Mouse (Mus musculus) kidney, adult 2 months (tissue): ENCODE data around the gene Gm3448. TPM values are rescaled to one million over a fixed set of nuclear protein-coding genes. Genes with fewer than 3 reads are reported as not detected.

Experiments
- DNase-seq: peaks from one replicate; pipeline ENCODE4 v3.0.0; 2021
- H3K27ac ChIP-seq: fragments of 200-500 bp; 2 replicates; pipeline ENCODE4 v1.5.1; 2012; ENCODE audit warnings: low read depth, low read length, control low read depth, inconsistent platforms; ENCODE audit not compliant: insufficient read depth
- H3K27me3 ChIP-seq: fragments of 200-500 bp; replicated peaks from 2 replicates; pipeline ENCODE4 v1.6.1; 2012; ENCODE audit warnings: mild to moderate bottlenecking, moderate library complexity, low read length, inconsistent platforms; ENCODE audit not compliant: control insufficient read depth, insufficient read depth
- H3K36me3 ChIP-seq: fragments of 200-500 bp; 2 replicates; pipeline ENCODE4 v1.6.1; 2012; ENCODE audit warnings: mild to moderate bottlenecking, moderate library complexity, low read length, inconsistent platforms; ENCODE audit not compliant: control insufficient read depth, insufficient read depth
- H3K4me1 ChIP-seq: fragments of 200-500 bp; 2 replicates; pipeline ENCODE4 v1.6.1; 2011; ENCODE audit warnings: low read length; ENCODE audit not compliant: control insufficient read depth, insufficient read depth
- H3K4me3 ChIP-seq: fragments of 200-500 bp; 2 replicates; pipeline ENCODE4 v1.5.1; 2011; ENCODE audit warnings: mild to moderate bottlenecking, low read depth, low read length, control low read depth; ENCODE audit not compliant: insufficient read depth
- CTCF ChIP-seq: fragments of 200-500 bp; conservative IDR thresholded peaks from 2 replicates; pipeline ENCODE4 v1.5.1; 2011; ENCODE audit warnings: low read depth, mild to moderate bottlenecking, control low read depth, low read length, moderate library complexity, mixed read lengths; ENCODE audit not compliant: insufficient read depth, insufficient read length
- POLR2A ChIP-seq: fragments of 200-500 bp; IDR thresholded peaks from one replicate; pipeline ENCODE4 v1.6.1; 2011; ENCODE audit warnings: low read depth, low read length, control low read depth
- WGBS: fragments of 180-500 bp; shearing (Covaris S2); methylation state at CpG from one replicate; pipeline ENCODE4 v1.1.7; 2018; 5-methylcytosine and 5-hydroxymethylcytosine counted together
- polyA plus RNA-seq: library from polyadenylated mRNA; depleted of rRNA; stranded (reverse); fragments of >200 nt; gene quantifications from 2 replicates; pipeline ENCODE4 v1.2.3, GENCODE M21; 2012

The Gm3448 gene
- polyA plus RNA-seq, 1 experiment: 0.88 TPM

DNA sequence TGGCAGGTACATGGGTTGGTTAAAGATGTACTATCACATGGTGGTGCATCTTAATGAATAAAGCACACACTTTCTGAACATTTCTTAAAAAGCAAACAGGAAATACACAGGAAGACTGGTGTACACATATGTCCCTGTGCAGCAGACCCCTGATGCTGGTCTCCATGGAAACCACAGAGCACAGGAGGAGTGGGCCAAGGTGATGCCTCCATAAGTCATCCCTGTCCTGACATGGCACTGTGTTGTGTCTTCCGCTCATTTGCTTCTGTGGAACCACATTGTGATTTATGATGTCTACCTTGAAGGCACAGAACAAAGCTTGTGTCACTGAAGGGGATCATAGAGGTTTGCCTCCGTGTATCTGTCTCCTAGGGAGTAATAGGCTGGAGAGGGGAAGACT, 30.9 kb upstream of the Gm3448 start:
- no peak for TF ChIP-seq POLR2A
- TF ChIP-seq CTCF: no peak
- 90% methylated on average over 2 of the region's 2 CpGs for WGBS
- peaks cover 14% of the 10 kb centered on the region for H3K4me1 ChIP-seq
- H3K36me3 ChIP-seq: no peaks in the 10 kb centered on the region
- no peak overlapping the region for H3K4me3 ChIP-seq
- H3K27me3 ChIP-seq: no peaks in the 10 kb centered on the region
- no peak overlapping the region for H3K27ac ChIP-seq
- no peak for DNase-seq

GRCm38 (mm10) chr17:15069124-15069523, 27.8 kb upstream of the Gm3448 start:
- Histone ChIP-seq H3K36me3 (no peaks in the 10 kb centered on the region), H3K4me3 (no peak overlapping the region), H3K27me3 (no peaks in the 10 kb centered on the region), H3K27ac (no peak overlapping the region), H3K4me1 (peaks cover 6% of the 10 kb centered on the region; the same call in 1 of the 2 replicates)
- WGBS: 52% methylated on average over 2 of the region's 2 CpGs
- no peak; the same call in 1 of the 2 replicates for TF ChIP-seq CTCF
- no peak for TF ChIP-seq POLR2A
- DNase-seq: peak; percentile 62

DNA sequence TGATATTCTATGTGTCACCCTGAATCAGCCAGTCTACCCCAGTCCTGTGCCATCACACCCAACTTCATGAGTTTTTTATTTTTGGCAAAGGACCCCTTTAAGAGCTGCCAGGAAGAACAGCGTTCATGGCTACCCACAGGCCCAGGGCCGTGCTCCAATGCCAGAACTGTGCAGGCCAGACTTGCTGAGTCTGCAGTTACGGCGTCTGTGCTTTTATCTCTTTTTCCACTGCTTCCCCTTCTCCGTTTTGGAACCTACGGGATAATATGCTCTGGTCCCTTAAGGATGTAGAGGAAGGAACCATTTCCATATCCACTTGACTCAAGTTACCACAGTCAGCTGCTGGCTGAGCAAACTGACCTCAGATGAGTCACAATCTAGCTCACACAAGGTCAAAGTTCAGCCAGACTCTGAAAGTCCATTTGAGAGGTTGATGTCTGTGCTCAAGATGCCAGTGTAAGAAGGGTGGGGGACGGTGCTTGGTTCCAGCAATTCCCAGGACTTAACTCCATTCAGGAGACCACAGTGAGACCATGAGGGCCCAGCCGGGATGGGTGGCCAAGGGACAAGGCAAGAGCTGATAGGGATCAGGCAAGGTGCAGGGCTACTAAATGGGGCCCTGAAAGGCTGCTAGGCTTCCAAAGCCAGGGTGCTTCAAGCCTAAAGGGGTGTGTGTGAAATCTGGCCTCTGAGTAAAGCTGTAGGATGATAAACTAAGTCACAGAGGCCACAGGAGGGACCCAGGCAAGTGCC, 26.9 kb upstream of the Gm3448 start:
- Histone ChIP-seq H3K36me3 (no peaks in the 10 kb centered on the region), H3K27me3 (no peaks in the 10 kb centered on the region), H3K27ac (peak overlapping the region; percentile 14; the same call in 1 of the 2 replicates), H3K4me1 (peaks cover 6% of the 10 kb centered on the region; the same call in 1 of the 2 replicates), H3K4me3 (no peak overlapping the region)
- TF ChIP-seq POLR2A (no peak), CTCF (no peak)
- WGBS: 49% methylated on average over 8 of the region's 8 CpGs
- DNase-seq: peak; percentile 74

- Histone ChIP-seq H3K27me3 (no peaks in the 10 kb centered on the region), H3K27ac (no peak overlapping the region), H3K36me3 (no peaks in the 10 kb centered on the region), H3K4me3 (no peak overlapping the region), H3K4me1 (peaks cover 6% of the 10 kb centered on the region; the same call in 1 of the 2 replicates)
- TF ChIP-seq POLR2A: no peak
- no peak for TF ChIP-seq CTCF
- 65% methylated on average over 1 of the region's 1 CpGs for WGBS
- peak; percentile 62 for DNase-seq
Measured at GRCm38 (mm10) chr17:15066911-15067310, 25.6 kb upstream of the Gm3448 start.

GRCm38 (mm10) chr17:15066066-15066465, 24.7 kb upstream of the Gm3448 start:
- H3K36me3 ChIP-seq: no peaks in the 10 kb centered on the region
- no peak for DNase-seq
- H3K27ac ChIP-seq: no peak overlapping the region
- TF ChIP-seq POLR2A: no peak
- no peak for TF ChIP-seq CTCF
- H3K4me1 ChIP-seq: peaks cover 6% of the 10 kb centered on the region; the same call in 1 of the 2 replicates
- no peaks in the 10 kb centered on the region for H3K27me3 ChIP-seq
- no peak overlapping the region for H3K4me3 ChIP-seq
- 66% methylated on average over 6 of the region's 6 CpGs for WGBS

GRCm38 (mm10) chr17:15065391-15066024, 24.2 kb upstream of the Gm3448 start:
- no peaks in the 10 kb centered on the region for H3K27me3 ChIP-seq
- H3K27ac ChIP-seq: no peak overlapping the region
- no peak for TF ChIP-seq POLR2A
- peak; percentile 76 for TF ChIP-seq CTCF
- H3K36me3 ChIP-seq: no peaks in the 10 kb centered on the region; the same call in 1 of the 2 replicates
- peak; percentile 80 for DNase-seq
- peaks cover 6% of the 10 kb centered on the region; the same call in 1 of the 2 replicates for H3K4me1 ChIP-seq
- 43% methylated on average over 13 of the region's 13 CpGs for WGBS
- H3K4me3 ChIP-seq: no peak overlapping the region

GRCm38 (mm10) chr17:15060356-15060755, 19.0 kb upstream of the Gm3448 start:
- no peak overlapping the region for H3K4me3 ChIP-seq
- no peak for DNase-seq
- no peak overlapping the region for H3K27ac ChIP-seq
- H3K27me3 ChIP-seq: no peaks in the 10 kb centered on the region
- peaks cover 2% of the 10 kb centered on the region for H3K36me3 ChIP-seq
- WGBS: 89% methylated on average over 6 of the region's 6 CpGs
- TF ChIP-seq CTCF: no peak
- TF ChIP-seq POLR2A: no peak
- H3K4me1 ChIP-seq: no peaks in the 10 kb centered on the region
